Mouse (Mus musculus) thymus, postnatal 10 days (tissue): Measurements from ENCODE around the gene Ndufa6.
A peak's percentile ranks its signal among the peaks of the same experiment; 100 is the strongest.
"Not testable (repeated sequence)": the region's sequence is repeated elsewhere in the genome, so short reads cannot be mapped to it uniquely, and the experiment has no call there.

ENCODE experiments used
- DNase-seq, 2 experiments: peaks; one replicate each; pipeline ENCODE4 v3.0.0; 2021; ENCODE audit warnings: low spot score in 2 of 2

Ndufa6 gene

DNA sequence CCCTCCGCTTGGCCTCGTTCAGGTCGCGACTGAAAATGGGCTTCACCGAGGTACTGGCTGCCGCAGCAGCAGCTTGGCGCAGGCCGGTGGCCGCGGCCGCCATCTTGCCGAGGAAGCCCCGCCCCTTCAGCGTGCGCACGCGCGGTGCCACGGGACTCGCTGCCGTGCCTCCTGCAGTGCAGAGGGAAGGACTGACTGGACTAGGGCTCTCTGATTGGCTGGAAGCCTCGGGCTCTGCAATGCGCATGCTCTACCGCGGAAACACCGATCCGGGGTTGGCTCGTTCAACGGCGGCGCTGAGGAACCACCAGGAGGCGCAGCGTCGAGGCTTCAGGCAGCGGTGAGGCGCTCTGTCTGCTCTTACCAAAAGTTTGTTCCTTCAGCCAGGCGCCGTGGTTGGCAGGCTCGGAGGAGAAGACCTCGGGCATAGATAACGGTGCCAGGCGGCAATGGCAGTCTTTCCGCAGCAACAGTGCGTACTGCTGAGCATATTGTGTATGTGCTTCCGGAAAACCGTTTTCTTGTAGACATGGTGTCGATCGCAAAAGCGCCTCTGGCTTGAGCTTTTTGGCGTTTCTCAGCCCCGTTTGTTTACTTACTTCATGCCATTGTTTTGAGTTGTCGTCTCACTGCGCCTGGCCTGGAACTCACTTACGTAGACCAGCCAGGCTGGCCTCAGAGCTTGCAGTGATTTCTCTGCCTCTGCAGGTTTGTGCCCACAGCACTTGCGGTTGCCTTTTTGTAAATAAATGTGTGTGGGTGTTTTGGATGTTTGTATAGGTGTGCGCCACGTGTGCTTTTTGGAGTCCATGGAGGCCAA, at the start of gene Ndufa6:
TSS of gene Ndufa6 (minus strand) at position 197 of the 820 bp plus-strand sequence.
- peak; percentile 96 to 99 for DNase-seq

DNA sequence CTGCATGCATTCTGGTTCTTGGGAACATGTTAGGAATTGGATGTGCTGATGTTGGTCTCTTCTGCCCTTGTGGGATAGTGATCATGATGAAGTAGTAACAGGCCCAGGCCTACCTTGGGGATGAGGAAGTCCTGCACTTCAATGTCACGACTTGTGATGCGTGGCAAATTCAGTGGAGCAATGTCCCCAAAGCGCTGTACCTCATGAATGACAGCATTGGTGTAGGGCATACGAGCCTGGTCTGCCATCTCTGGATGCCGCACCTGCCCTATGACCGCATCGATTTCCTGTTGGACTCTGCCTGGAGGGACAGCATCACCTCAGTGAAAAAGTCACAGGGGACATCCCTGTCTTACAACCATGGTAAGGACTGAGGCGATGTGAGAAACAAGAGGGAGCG, 49.5 kb upstream of the Ndufa6 start:
- DNase-seq = no peak

DNA sequence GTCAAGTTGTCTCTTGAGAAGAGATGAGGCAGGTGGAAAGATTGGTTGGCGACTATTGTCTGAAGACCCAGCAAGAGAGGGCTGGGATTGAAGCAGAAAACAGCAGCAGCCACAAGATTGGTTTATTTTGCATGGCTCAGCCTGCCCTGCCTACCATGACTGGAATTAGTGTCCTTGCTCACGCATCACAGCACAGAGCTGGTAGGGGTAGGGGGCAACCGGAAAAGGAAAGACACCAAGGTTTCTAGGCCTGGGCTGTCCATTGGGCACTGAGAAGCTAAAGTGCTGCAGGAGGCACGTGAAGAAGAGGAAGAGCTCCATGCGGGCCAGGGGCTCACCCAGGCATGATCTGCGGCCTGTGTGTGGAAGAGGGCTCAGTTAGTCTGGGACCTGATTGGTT, 48.6 kb upstream of the Ndufa6 start:
- DNase-seq = no peak

DNA sequence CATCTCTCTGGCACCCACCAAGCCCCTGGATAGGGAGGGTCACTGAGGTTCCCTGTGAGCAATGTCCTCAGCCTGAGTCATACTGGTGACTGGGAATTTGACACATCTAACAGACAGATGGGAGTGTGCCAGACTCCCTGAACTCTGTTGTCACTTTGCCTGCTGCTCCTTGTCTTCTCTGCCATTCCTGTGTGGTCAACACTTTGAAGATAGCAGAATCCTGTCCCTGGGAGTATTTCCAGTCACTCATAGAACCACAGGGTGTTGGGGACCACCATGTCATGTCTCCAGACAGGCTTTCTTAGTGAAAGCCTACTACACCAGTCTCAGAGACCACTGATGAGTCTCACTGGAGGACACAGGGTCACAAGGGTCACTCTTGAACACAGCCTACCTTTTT, 48.0 kb upstream of the Ndufa6 start:
- DNase-seq = no peak

DNA sequence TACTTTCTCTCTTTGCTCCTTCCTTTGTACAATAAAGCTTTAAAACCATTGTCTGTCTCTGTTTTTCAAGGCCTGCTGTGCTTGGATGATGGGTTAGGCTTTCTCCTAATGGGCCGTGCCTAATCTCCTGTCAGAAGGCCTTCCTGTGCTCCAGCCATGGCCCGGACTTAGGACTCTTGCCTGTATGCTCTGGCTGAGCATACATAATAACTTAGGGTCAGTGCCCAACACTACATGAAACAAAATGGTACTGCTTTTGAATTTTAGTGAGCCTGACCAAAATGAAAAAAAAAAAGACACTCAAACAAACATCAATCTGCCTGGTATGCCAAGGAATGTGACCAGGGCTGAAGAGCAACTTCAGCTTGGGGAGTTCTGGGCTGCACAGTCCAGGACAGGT, 47.4 kb upstream of the Ndufa6 start:
- DNase-seq = no peak

DNA sequence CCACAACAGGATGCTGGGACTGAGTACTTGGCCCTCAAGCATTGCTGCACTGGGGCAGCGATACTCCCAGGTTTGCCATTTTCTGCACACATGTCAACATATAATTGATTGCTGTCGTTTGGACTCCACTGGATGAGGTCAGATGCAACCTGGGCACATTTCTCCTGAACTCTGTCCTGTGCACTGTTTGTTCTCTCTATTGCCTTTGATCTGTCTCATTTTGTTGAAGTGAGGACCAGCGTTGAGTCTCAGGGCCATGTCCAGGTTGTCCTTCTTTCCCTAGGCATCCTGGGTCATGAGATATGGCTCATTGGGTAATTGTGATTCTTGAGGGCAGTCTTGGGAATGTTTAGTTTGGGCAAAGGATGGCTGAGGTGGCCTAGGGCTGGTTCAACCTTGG, 41.8 kb upstream of the Ndufa6 start:
- not testable (repeated sequence) for DNase-seq

DNA sequence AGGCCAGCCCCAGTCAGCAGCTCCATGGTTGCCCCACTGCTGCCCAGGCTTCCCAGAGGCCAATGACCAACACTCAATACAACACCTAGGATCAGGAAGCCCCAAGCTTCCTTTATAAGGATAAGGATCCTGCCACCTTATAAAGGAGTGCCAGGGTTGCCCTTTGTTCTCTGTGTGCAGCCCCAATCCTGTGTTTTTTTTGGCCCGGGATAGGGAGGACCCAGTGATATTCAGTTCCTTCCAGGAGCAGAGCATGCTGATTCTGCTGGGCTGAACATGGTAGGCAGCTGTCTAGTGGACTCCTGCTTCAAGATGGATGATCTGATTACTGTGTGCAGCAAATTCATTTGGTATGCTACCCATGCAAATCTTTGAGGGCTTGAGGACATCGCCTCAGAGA, 39.8 kb upstream of the Ndufa6 start, which contains the start of gene Cyp2d11:
TSS of gene Cyp2d11 (minus strand) at position 101 of the 400 bp plus-strand sequence.
- DNase-seq = not testable (repeated sequence)

DNA sequence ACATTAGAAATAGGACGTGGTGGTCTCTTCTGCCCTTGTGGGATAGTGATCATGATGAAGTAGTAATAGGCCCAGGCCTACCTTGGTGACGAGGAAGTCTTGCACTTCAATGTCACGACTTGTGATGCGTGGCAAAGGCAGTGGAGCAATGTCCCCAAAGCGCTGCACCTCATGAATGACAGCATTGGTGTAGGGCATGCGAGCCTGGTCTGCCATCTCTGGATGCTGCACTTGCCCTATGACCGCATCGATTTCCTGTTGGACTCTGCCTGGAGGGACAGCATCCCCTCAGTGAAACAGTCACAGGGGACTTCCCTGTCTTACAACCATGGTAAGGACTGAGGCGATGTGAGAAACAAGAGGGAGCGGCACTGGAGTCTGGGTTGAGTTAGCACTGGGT, 35.8 kb upstream of the Ndufa6 start:
- DNase-seq = not testable (repeated sequence)

DNA sequence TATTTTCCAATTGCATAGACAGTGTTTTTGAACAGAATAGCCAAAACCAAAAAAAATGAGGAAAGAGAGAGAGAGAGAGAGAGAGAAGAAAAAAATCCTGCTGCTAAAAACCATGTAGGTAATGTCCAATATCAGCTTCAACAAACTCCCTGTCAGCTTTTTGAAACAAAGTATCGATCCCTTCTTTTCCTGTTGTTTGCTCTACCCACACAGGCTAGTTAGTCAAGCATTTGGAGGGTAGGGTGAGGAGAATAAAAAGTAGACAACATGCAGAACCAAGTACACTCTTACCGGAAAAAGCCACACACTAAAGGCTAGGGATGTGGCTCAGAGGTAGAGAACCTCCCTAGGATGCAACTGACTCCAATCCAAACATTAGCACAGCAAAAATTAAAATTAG, 31.6 kb upstream of the Ndufa6 start:
- DNase-seq = no peak

DNA sequence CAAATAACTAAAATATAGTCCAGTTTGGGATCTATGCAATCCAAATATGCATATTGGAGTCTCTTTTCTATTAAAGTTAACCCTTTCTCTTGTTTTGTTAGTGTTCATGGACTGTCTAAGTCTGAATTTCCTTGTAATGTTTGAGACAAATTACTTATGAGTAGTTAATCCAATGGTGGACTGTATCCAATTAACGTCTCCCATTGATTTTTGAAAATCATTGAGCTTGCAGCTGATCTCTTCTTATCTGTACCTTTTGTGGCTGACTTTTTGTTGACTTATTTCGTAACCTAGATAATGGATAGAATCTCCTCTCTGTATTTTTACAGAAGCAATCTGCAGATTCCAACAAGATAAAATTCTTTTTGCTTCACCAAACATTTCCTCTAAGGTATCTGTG, 28.3 kb upstream of the Ndufa6 start:
- DNase-seq = no peak

DNA sequence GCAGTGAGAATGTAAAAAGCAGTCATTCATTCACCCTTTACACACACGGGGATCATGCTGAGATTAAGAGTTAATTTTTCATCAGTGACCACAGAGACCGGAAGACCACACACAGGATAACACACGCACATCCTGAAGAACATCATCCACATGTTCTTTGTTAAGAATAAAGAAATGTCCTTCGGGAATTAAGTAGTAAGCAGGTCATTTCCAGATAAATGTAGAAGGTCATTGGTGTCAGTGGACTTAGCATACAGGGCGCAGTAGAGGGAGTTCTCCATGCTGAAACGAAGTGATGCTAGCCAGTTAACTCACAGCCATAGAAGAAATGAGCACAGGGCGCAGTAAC, 26.6 kb upstream of the Ndufa6 start:
- DNase-seq = no peak

DNA sequence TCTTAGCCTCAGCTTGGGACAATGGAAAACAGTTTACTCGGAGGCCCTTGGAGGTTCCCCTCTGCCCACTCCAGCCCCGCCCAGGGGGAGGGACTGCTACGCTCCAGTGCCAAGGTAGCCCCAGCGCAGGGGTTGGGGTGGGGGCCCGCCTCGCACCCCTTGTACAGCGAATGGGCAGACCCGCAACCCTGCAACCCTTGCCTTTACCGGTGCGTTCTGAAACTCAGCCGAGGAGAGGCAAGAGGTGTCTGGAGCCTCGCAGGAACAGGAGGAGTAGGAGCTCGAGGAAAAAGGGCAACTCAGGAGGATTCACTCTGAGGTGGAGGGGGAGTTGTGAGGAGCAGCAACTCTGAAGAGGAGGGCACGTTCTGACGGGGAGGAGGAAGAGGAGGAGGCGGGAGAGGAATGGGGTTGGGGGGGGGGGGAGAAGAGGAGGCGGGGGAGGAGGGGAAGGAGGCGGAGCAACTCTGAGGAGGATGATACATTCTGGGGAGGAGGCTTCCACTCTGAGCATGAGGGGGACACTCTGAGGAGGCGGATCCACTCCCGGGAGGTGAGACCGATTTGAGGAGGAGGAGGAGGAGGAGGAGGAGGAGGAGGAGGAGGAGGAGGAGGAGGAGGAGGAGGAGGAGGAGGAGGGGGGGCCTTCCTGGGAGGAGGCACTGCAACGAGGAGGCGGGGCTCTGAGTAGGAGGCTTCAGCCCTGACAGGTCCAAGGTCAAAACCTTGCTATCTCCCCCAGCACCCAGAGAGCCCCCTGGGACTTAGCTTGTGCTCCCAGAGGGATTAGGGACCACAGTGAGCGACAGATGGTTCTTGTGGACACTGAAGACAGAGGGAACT, 26.0 kb upstream of the Ndufa6 start, which contains the start of gene Cyp2d22:
TSS of gene Cyp2d22 (minus strand) at position 390 of the 843 bp plus-strand sequence.
- peak; percentile 16 to 19 for DNase-seq

DNA sequence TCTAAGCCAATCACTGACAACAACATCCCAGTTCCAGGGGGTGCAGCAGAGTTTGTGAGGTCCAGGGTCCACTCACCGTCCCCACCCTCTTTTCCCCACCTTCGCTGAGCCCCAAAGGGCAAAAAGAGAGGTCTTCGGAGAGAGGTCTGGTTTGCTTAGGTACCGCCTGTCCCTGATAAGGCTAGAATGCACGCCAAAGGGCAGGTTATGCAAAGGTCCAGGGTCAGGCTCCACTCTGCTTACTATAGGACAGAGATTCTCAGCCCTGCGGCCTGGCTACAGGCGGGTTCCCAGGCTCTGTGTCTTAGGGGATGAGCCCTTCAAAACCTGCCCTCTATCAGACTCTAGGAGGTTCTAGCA, 25.4 kb upstream of the Ndufa6 start:
- DNase-seq = no peak

DNA sequence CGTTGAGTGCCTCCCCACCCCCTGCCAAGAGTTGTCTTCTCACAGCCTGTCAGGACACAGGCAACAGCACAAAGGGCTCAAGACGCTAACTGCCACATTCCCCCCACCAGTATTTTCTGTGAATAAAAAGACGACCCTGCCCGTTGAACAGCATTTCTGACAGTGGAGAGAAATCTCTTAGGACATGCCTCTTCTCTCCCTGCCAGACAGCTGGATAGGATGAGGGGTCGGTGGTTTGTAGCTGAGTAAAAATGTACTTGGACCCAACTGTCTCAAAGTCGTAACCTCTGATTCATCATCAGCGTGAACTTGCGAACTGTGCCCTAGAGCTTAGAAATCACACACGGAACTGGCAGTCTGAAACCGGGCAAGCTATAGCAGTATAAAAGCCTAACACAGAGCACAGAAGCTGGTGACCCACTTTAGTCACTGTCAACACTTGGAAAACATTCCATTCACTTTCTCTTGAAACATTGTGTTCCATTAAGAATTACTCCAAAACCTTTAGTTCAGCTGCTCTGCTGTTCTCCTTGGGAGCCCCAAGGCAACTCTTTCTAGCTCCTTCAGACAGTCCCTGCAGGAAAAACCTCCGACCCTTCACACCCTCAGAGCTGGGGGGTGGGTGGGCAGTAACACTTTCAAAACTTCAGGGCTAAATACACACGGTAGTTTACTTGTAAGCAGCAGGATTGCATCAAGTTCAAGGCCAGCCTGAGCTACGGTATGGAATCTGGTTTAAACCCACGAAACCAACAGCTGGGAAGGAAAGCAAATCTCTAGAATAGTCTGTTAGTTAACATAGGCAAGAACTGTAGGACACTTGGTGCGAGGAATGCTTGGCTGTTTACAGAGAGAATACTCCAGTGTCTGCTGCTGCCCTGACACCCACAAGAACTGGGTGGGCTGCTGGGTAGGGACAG, 24.4 kb upstream of the Ndufa6 start:
- DNase-seq = no peak

DNA sequence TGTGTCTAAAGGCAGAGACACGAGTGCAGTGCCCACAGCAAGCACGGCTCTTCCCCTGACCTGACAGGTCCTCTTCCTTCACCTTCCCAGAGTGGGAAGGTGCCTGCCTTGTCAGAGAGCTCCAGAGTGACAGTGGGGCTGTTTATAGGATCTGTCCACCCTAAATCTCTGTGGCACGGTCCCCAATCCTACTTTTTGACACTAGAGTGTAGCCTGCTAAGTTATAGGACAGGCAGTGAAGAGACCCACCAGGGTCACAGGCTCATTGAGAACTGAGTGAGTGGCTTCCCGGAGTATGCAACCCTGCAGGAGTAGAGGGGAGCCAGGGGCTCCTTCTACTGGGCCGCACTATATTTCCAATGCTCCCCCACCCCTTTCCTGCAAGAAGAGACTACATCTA, 23.6 kb upstream of the Ndufa6 start:
- no peak for DNase-seq

DNA sequence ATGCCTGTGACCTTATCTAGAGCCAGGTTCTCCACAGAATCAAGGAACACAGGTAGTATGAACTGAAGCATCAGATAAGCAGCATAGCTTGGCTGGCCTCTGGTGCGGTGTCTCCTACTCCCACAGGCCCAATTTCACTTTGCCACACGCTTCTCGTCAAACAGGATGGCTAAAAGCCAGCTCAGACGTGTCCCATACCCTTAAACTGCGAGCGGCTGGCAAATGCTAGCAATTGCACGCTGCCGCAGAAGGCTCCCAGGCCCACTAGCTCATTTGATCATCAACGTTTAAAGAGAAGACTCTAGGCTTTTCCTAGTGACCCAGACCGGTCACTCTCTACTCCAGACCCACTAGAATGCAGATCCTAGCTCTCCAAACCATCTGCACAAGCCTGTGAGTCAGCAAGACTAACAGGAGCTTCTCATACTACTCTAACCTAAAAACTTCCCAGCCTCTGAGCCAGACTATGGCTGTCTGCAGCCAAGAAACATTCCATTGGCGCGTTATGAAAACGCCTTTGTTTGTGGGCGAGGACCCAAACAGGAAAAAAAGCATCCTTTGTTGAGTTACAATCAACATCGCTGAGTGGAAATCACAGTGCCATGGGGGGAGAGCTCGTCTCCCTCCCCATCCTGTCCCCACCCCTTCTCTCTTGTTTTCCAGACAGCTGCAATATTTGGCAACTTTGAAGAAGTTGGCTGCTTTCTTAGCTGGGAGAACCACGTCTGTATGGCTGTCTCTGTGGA, 22.4 kb upstream of the Ndufa6 start:
- DNase-seq = no peak

DNA sequence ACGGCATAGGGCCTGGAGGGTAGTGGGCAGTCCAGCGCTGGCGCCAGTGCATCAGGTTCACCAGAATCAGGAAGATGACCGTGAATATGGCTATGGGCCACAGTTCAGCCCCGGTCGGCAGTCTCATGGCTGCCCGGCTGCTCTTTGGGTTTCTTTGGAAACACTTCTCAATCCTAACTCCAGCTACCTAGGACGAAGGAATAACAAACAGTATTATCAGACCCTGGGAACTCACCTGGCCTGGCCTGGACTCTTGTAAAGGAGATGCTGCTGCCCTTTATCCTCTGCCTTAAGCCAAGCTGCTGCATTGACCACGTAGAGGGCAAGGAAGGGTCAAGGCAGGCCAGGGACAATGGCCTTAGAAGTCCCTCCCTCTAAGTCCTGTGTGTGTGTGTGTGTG, 21.7 kb upstream of the Ndufa6 start:
- DNase-seq = no peak

DNA sequence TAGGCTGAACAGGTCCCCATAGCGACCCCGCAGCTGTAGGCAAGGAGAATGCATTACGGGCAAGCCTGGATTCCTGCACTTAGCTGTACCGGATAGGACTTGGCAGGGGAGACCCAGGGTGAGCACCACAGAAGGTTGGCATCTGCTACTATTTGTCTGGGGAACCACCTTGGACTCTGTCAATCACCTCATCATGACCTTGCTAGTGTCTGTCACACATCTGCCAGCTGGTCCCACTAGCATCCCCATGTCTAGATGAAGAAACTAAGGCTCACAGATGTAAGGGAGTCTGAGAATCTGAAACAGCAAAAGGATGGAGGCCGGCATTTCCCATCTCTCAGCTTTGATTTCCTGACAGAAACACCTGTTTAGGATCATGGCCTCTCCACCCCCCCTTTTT, 20.3 kb upstream of the Ndufa6 start:
- DNase-seq = no peak

DNA sequence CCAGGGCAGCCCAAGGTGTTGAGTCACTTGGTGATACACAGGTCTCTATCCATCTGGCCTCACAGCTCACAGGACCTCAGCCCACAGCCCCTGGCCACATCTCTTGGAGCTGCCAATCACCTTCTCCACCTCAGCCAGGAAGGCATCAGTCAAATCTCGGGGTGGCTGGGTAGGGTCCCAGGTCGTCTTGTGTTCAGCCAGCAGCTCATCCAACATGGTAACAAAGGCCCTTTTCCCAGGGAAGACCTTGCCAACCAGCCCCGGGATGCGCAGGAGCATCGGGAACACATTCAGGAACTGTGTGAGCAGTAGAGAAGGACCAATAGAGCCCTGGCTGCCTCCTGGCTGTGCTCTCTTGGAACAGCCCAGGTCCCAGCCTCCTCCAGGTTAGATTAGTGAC, 18.9 kb upstream of the Ndufa6 start:
- DNase-seq = no peak

DNA sequence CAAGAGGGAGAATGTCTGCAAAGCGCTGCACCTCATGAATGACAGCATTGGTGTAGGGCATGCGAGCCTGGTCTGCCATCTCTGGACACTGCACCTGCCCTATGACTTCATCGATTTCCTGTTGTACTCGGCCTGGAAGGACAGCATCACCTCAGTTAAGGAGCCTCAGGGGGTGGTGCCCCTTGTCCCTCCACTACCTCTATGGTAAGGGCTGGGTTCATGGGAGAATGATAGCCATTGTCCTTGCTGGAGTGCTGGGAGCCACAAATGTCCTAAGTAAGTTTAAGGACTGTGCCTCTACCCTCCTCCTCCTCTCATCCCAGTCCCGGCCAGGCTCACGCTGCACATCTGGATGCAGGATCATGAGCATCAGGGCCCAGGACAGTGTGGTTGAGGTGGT, 18.3 kb upstream of the Ndufa6 start:
- no peak for DNase-seq

DNA sequence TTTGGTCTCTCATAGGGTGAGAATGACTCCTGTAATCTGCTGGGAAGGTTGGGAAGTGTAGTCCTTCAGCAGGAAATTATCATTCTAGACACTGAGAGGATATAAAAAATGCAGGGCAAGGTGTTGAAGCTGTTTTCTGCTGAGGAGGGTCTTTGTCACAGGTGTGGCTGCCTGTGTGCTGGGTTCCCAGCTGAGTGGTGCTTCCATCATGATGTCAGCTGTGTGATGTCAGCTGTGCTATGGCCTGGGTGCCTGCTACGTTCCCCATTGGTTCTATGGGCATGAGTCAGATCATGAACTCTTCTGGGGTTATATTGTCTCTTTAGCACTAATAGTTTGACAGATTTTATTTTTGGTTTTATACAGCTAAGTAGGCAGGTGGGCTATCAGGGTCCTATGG, 14.7 kb upstream of the Ndufa6 start:
- no peak for DNase-seq
